Mouse (Mus musculus): ENCODE measurements around the gene D930048N14Rik.

- TF ChIP-seq CTCF (IDR thresholded peaks at IDR 0.05; ENCODE audit: insufficient read depth, low read length) (no peak), POLR2A (IDR thresholded peaks at IDR 0.05; ENCODE audit: borderline replicate concordance, extremely low read depth, low read depth, low read length) (no peak)
Observed at GRCm38 (mm10) chr11:51681976-51682374, 31.2 kb downstream of the D930048N14Rik start.

Data from lung, adult 2 months (tissue).